Mouse (Mus musculus): ENCODE results near the gene Tbc1d30.

The Tbc1d30 gene

GRCm38 (mm10) chr10:121262206-121262605, 88.9 kb downstream of the Tbc1d30 start:
- no peak for DNase-seq

GRCm38 (mm10) chr10:121261036-121261592, 90.0 kb downstream of the Tbc1d30 start:
- no peak for DNase-seq

GRCm38 (mm10) chr10:121256115-121256825, 94.8 kb downstream of the Tbc1d30 start:
- DNase-seq: peak; percentile 59

- no peak for DNase-seq
Observed at GRCm38 (mm10) chr10:121255465-121255864, 95.6 kb downstream of the Tbc1d30 start.

- DNase-seq: no peak
Observed at GRCm38 (mm10) chr10:121254343-121254742, 96.7 kb downstream of the Tbc1d30 start.

DNA sequence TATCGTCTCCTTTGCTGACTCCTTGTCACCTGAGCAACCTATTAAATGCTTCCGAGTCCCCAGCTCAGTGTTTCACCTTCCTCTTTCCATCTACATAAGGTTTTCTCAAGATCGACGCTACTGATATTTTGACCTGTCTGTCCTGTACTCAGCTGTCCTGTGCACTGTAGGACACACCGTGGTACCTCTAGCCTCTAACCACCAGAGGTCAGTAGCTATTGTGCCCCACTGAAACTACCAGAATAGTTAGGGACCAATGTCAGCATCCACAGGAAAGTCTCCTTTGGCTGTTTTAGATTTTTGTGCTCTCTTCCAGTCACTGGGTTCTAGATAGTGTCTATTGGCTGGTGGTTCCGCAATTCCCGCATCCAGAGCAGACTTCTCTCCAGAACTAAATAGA, 98.3 kb downstream of the Tbc1d30 start:
- no peak for DNase-seq

DNA sequence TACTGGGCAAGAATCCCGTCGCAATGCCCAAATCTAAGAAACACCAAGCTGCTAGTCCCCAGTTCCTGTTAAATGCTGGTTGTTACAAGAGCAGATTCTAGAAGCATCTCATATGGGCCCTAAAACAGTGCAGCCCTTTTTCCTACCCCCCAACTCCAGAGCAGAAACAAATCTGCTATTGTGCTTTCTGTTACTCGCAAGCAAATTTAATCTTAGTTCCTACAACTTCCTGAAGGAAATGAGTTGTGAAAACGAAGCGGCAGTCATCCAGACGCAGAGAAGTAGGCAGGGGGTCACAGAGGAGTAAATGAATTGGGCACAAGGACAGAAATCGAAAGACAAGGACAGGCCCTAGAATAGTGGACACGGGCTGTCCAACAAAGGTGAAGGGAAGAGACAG, 99.9 kb downstream of the Tbc1d30 start:
- no peak for DNase-seq

- no peak for DNase-seq
Observed at GRCm38 (mm10) chr10:121249820-121250219, 101.3 kb downstream of the Tbc1d30 start.

DNA sequence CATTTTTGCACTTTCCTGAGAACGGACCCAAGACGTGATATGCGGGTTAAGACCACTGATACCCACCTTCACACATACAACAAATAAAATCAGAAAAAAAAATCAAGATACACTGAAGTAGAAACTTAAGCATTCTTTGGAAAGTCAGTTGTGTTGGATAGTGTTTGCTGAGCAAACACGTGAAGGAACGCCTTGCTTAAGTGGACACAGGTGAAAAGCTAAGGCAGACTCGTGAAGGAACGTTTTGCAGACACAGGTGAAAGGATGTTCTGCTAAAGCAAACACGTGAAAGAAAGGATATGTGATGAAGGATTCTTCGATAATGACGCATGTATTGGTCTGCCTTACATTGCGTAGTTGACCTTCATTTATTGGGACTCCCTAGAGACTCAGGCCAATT, 103.5 kb downstream of the Tbc1d30 start:
- no peak for DNase-seq

GRCm38 (mm10) chr10:121246971-121247370, 104.1 kb downstream of the Tbc1d30 start:
- DNase-seq: no peak

GRCm38 (mm10) chr10:121243373-121244207, 107.5 kb downstream of the Tbc1d30 start:
- DNase-seq: no peak

- no peak for DNase-seq
Observed at GRCm38 (mm10) chr10:121242596-121242995, 108.5 kb downstream of the Tbc1d30 start.

DNA sequence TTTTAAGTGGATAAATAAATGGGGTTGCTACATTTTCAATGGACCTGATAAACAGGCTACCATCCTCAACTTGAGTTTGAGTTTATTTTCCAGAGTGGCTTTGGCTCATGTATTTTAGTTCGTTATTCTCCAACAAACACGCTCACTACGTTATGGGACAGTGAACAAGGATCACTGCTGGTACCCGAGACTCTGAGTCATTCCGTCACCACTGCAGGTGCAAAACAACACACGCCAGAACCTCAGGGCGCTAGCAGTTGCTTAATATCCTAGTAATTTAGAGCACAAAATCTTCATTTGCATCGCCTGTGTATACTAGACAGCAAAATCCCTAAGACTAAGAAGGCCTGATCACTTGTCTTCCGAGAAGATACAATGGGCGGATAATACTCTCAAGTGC, 112.0 kb downstream of the Tbc1d30 start:
- DNase-seq: no peak

GRCm38 (mm10) chr10:121238551-121238950, 112.5 kb downstream of the Tbc1d30 start:
- no peak for DNase-seq

GRCm38 (mm10) chr10:121237377-121237776, 113.7 kb downstream of the Tbc1d30 start:
- no peak for DNase-seq

GRCm38 (mm10) chr10:121235167-121235824, 115.8 kb downstream of the Tbc1d30 start:
- no peak for DNase-seq

DNA sequence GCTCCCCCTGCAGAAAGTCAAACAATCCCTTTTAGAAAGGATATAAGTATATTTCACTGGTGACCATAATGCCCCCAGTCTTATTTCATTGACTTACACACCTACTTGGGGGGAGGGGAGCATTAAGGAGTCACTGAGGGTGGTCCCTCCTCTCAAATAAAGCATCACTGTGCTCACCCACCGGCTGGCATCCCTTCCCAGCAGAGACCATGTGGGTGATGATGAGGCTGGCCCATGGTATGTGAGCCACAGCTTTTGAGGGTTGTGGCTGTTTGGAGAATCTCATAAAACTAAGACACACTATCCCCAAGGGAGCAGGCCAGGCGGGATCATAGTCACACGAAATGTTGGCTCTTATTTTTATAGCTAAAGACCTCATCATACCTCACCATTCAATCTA, 116.6 kb downstream of the Tbc1d30 start:
- no peak for DNase-seq

DNA sequence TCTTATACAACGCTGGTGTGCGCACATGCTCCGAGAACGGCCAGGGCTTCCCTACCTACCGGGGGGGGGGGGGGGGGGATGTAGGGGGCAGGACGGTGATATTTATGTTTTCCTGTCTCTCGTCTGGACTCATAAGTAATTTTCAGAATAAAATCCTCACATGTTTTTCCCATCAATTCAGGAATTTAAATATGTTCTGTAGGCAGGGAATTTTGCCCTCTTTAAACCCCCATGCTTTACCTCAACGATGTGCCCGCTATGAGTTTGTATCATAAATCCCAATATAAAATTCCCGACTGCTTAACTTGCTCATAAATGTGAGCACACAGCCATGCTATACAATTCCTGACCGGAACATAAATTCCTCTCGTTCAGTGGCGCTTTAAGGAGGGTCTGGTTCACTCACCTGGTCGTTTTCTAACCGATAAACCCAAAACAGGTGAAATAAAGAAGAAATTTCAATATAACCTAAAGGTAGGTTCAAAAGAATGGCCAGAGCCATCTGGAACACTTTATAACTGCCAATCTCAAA, 122.6 kb downstream of the Tbc1d30 start:
- DNase-seq: no peak

- no peak for DNase-seq
Observed at GRCm38 (mm10) chr10:121227988-121228409, 123.1 kb downstream of the Tbc1d30 start.

DNA sequence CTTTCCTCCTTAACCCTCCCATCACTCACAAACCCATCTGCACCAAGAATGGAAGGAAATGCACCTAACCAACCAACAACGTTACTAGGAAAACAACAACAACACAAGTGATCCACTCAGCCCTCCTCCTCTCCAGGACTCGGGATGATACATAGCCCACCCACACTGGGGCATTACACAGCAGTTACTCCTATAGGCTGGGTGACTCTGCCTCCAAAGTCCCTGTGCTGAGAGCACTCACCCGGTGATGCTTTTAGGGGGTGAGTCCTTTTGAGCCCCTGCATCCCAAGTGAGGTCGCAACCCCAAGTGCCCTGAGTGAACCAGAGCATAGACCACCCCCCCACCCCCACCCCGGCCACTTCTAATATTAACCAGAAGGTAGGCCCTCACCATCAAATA, 123.7 kb downstream of the Tbc1d30 start:
- no peak for DNase-seq

DNA sequence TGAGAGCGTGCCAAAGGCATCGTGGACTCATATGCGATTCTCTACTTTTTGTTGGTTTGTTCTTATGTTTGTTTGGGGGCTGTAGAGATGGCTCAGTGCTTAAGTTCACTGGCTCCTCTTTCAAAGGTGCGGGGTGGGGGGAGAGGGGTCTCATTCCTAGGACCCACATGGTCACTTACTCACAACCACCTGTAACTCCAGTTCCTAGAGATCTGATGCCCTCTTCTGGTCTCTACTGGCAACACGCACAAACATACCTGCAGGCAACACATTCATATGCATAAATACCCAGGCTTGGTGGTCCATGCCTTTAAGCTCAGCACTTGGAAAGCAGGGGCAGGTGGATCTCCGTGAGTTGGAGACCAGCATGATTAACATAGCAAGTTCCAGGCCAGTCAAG, 125.4 kb downstream of the Tbc1d30 start:
- no peak for DNase-seq

GRCm38 (mm10) chr10:121222881-121223280, 128.2 kb downstream of the Tbc1d30 start:
- DNase-seq: no peak

GRCm38 (mm10) chr10:121218616-121219015, 132.5 kb downstream of the Tbc1d30 start:
- no peak for DNase-seq
